Mouse (Mus musculus): ENCODE data around the gene Hes1.

- TF ChIP-seq EP300 (IDR thresholded peaks at IDR 0.05; ENCODE audit: low read depth) (no peak), CTCF (IDR thresholded peaks at IDR 0.05; ENCODE audit: low read depth) (no peak)
Observed at GRCm38 (mm10) chr16:30047421-30047831, 16.8 kb upstream of the Hes1 start.
